Mouse (Mus musculus) cerebellum, adult 11 months (tissue): ENCODE measurements around the gene Gm20388.

ENCODE experiments used
- DNase-seq: peaks from one replicate; pipeline ENCODE4 v3.0.0; 2022

Gene Gm20388

DNA sequence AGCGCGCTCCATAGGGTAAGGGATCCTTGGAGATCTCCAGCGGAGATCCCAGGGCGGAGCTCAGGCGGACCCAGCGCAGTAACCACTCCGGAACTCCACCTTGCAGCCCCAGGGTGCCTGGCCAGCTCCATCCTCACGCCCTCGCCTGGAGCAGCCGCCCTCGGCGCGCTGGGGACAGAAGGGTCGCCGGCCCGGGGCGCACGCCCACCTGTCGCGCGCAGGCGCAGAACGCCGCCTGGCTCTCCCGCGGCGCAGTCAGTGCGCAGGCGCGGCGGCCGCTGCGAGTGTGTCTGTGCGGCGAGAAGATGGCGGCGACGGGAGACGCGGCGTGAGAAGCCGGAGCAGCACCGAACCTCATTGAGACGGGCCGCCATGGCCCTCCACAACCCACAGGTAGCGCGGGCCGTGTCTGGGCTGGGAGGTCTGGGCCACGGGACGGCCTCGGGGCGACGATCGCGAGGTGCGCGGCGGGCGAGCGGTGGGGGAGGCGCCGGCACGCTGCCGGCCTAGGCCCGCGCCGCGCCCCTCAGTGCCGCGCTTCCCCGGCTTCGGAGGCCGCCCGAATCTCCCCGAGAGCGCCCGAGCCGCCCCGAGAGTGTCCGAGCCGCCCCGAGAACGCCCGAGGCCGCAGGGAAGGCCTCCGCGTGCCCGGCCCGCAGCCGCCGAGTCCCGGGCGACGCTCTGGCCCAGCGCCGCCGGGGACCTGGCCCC, at the start of gene Gm20388:
Gene Gm20388 (plus strand): TSS at position 295 of the 711 bp plus-strand sequence.
- DNase-seq = peak; percentile 92

DNA sequence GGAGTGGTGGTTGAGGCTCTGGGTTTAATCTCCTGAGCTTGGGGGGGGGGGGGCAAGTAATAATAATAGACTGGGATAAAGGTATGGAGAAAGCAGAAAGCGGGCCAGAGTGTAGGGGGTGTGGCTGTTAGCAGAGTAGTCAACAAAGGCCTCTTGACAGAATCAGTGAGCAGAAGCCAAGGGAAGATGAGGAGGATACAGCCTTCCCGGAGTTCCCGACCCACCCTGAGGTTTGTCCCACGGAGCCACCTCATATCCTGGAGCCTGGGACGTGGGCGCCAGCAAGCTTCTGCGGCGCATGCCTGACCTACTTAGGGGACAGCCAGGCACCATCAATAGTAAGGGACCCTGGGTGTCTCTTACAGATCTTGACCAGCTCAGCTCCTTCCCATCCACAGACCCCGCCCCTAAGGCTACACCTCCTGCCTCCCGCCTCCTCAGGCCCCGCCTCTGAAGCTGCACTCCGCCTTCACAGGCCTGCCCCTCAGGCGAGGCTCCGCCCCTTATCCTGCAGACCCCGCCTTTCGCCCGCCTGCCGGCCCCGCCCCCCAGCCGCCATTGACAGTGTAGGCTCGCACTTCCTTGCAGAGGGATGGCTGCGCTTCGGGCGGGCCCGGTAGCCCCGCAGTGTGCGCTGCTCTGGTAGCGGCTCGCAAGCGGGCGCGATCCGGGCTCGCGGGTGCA, 48.8 kb upstream of the Gm20388 start, which contains the start of gene Klhl36:
Gene Klhl36 (plus strand): TSS at position 561 of the 684 bp plus-strand sequence.
- peak; percentile 97 for DNase-seq

DNA sequence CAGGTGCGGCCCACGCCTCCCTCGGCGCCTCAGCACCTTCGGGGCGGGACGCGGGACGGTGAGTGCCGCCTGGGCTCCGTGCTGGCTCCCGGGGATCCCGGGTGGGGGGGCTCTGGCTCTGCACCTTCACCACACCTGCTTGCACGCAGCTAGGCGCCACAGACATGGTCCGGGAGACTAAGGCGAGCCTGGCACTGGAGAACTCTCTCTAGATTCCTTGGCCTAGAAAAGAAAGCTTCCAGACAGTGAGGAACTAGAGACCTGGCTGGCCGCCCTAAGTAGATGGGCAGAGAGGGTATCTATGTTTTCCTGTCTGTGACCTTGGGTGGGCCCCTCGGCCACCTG, 48.3 kb upstream of the Gm20388 start:
- DNase-seq = no peak

DNA sequence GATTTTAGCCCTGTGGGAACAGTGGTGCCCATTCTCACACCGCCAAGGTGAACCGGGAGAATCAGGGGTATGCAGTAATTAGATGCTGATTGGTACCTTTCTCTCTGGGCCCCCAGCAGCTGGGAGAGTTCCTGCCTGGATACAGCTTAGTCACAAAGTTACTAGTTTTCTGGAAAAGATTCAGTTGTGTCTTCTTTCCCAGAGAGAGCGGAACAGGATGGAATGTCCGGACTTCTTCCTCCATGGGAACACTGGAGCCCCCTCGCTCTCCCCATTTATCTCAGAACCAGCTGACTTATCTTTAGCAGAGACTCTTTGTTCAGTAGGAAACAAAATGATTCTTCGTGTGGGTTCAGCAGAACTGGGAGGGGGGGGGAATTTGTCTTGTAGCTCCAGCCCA, 47.9 kb upstream of the Gm20388 start:
- DNase-seq = no peak

DNA sequence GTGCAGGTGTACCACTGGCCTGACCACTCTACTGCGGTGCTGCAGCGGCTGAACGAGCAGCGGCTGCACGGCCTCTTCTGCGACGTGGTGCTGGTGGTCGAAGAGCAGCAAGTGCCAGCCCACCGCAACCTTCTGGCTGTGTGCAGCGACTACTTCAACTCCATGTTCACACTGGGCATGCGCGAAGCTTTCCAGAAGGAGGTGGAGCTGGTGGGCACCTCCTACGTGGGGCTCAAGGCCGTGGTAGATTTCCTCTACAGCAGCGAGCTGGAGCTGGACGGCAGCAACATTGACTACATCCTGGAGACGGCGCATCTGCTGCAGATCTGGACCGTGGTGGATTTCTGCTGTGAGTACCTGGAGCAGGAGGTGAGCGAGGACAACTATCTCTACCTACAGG, 41.0 kb upstream of the Gm20388 start:
- no peak for DNase-seq

DNA sequence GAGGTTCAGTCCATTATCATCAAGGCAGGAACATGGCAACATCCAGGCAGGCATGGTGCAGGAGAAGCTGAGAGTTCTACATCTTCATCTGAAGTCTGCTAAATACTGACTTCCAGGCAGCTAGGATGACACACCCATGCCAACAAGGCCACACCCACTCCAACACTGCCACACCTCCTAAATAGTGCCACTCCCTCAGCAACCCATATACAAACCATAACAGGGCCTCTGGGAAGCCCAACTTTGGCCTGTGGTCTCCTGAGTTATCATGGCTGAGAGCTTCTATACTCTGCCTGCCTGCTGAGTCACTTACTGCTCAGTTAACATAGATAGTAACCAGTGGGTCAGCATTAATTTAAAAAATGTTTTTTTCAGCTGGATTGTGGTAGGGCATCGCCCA, 37.5 kb upstream of the Gm20388 start:
- no peak for DNase-seq

DNA sequence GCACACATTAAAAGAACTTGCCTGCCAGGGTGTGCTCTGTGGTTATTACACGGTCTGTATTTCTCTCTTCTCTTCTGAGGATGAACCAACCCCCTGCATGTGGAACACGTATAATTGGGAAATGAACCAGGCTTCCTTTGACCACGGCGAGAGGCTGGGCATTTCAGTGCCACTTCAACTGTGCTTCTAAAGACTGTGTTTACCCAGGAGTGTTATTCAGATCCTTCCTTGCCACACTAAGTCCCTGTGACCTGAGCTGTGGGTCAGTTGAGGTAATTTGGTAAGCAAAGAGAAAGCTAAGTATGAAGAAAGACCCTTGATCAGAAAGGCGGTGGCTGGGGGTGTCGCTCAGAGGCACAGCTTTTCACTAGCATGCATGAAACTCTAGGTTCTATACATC, 29.3 kb upstream of the Gm20388 start:
- DNase-seq = no peak

DNA sequence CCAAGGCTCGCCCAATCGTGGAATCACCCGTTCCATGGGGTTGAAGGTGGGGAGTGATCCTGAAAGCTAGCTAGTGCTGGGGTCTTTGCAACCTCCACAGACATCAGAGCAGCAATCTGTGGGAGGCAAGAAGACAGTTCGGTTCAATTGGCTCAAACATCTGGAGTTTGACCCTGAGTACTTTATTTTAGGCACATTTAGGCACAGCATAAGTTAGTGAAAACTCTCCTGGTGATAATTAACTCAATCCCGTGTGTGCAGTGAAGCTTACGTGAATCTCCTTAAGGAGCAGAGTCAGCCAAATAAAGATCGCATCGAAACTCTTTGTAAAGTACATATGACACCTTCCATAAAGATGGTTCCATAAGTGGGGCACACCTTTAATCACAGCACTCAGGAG, 28.7 kb upstream of the Gm20388 start:
- no peak for DNase-seq

DNA sequence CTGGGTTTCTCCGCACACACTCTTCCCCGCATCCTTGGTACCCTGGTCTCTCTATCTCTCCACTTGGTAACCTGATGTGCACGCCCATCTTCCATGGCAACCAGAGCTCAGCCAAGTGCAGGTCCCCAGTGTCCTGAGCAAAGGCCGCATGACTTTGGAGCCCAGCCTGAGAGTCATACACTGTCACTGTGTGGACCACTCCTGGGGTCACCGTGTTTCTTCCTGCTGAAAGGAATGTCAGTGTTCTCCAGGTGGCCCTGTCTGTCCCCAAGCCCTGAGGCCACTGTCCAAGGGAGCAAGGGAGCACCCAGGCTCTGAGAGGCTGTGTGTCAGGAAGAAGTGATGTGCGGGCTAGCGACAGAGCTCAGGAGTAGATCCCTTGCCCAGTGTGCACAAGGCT, 27.4 kb upstream of the Gm20388 start:
- DNase-seq = no peak

DNA sequence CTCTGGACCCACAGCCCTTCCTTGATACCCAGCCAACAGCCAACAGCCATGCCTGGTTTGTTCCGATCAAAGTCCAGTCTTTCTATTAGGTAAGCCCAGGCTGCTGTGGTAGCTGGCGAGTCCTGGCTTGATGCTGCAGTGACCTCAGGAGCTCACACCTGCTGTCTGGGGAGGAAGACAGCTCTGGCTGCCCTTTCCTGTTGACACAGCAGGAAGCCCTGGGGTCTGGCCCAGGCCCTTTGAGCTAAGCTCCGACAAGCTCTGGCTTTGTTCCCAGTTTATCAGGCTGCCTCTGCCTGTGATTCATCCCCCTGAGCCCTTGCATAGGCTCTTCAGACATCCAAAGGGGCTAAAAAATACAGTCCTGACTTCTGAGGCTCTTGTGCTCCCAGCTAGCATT, 25.0 kb upstream of the Gm20388 start:
- DNase-seq = peak; percentile 14

DNA sequence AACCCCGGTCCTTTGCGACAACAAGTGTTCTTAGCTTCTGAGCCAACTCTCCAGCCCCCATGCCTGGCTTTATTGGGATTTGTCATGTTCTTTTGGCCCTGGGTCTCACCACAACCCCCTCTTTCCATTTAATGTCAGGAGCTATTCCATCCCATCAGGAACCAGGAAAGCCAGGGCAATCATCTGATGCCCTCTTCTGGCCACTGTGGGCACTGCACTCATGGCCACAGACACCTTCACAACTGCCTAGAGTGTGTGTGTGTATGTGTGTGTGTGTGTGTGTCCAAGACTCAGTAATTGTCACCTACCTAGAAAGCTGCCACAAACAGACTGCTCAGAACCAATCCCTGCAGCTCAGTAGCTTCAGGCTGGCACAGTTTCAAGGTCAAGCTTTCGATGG, 23.5 kb upstream of the Gm20388 start:
- no peak for DNase-seq

DNA sequence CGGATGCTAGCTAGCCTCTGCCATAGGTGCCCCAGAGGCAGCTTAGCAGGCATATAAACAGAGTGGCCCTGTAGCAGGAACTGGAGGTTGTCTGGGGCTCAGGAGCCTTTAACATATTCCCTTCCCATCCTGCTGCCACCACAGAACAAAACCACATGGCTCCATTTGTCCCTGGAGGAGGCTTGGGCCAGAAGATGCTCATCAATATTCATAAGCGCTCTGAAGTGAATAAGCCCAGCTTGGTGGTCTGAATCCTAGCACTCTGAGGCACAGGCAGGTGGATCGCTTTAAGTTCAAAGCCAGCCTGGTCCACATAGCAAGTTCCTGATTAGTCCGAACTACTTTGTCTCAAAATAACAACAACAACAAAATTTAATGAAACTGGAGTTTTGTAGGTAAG, 22.6 kb upstream of the Gm20388 start:
- no peak for DNase-seq

DNA sequence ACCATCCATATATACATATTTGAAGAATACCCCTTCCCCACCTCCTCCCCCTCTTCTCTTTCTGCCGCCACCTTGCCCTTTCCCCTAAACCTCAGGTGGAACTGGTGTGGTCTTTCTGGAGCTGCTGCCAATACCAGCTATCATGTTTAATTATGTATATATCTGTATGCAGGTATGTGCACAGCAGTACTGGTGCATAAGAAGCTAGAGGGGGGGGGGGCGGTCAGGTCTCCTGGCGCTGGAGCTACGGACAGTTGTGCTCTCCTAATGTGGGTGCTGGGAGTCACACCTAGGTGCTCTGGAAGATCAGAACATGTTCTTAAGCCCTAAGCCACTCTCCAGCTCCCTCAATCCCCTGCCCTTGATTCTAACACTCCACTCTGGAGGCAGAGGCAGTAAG, 13.6 kb upstream of the Gm20388 start:
- no peak for DNase-seq

DNA sequence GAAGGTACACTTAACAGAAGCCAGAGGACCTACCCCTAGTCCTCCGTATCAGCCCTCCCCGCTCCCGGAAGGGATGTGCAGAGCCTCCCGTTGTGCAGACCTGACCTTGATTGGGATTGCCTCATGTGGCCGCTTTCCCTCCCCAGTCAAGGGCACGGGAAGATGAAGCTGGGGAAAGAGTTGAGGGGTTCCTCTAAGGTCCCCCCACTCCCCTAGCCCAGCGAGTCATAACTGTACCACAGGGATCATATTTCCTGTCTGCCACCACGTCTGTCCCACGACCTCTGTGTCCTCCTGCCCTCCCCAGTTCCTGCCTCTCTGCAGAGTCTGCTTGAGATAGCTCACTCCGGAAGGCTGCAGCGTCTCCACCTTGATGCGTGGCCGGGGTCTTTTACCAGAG, 12.7 kb upstream of the Gm20388 start:
- DNase-seq = no peak

DNA sequence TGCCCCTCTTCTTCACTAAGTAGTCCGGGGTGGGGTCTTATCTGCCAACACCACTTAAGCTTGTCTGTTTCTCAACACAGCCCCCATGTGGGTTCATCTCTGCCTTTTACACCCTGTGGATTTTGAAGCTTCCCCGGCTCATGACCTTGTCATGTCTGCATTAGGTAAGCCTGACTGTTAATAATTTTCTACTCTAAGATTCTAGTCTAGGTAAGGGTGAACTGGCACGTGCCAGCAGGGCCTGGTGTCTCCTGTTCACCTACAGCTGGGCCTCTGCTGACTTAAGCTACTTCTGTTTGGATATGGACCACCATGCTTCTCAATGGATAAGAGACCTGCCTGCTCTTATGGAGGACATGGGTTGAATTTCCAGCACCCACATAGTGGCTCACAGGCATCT, 9.3 kb upstream of the Gm20388 start:
- DNase-seq = no peak

DNA sequence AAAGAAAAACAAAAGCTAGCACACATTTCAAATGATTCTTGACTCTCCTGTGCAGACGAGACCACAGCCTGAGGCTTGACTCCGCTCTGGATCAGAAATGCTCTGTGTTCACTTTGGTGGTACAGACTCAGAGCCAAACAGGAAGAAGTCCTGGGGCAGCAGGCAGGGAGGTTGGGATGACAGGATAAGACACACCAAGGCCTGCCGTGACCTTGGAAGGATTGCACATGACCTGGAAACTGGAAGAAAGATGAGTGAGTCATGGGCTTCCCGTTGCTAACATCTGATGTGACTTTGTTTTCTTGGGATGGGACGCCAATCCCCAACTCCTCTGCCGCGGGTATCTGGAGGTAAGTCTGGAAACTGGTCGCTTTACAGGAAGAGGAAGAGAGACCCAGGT, 8.7 kb upstream of the Gm20388 start:
- DNase-seq = no peak

DNA sequence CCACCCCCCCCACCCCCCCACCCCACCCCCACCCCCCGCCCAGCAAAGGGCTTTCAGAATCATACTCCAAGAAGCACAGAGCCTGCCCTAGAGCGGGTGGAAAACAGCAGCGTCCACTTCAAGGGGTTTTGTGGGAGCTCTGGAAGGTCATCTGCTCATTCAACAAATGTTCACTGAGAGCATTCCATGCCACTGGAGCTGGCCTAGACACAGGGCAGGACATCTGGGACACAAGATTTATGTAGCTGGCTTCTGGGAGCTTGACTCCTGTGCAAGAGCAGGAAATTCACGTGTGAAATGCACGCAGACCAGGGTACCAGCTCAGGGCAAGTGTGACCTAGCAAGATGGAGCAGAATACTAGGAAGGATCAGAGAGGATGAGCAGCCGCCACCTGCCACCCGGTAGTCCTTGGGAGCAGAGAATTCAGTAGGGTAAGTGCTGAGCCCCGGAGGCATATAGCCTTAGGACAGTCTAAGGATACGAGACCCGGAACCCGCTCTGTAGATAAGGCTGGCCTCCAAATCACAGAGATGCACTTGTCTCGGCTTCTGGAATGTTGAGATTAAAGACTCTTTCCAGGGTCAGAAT, 6.2 kb upstream of the Gm20388 start:
- DNase-seq = no peak

DNA sequence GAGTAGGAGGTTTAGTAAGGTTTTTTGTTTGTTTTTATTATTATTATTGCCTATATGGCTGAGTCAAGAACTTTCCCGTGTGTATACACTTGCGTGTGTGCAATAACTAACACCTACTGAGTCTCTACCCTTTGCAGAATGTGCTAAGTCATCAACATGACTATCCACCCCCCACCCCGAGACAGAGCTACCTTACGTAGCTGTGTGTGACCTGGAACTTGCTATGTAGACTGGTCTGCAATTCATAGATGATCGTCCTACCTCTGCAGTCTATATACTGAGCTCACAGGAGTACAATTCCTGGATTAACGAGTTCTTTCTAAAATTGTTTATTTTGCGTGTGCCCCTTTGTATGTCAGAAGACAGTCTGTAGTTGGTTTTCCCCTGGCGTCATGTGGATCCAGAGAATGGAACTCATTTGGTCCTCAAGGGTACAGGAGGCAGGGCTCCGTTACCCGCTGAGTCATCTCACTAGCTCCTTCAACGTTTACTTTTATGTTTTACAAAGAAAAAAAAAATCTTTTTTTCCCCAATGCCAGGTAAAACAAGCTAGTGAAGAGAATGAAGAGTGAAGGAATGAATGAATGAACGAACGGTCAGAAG, 596 bp upstream of the Gm20388 start, which contains the start of gene Usp10:
Gene Usp10 (plus strand): TSS at position 417 of the 603 bp plus-strand sequence.
- no peak for DNase-seq

DNA sequence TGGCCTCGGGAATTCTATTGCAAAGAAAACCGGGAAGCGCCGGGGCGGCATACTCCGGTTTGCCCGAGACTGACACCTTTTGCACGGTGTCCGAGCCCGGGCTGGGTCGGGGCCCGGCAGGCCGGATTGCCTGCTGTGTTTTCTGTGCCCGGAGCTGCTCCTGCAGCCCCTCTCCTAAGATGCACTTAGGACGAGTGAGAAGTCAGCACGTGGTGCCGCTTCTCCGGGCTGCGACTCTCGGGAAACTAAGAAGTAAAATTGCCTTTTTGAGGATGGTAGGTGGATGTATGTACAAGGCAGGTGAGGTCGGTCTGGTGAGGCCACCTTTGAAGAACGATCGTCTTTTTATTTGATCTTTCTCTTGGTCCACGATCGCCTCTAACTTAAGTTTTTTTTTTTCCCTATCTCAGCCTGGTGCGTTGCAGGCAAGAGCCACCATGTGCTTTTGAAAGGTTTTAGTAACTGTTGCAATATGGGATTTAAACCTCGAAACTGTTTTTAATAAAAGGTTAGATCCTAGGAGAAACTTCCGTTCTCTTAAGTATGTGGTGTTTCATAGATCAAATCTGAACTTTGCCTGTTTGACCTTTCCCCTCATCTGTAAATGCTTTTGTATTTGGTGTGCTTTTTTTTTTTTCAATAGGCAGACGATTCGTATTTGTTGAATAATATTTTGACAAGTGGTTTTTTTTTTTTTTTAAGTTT, 769 bp downstream of the Gm20388 start:
- DNase-seq = no peak

DNA sequence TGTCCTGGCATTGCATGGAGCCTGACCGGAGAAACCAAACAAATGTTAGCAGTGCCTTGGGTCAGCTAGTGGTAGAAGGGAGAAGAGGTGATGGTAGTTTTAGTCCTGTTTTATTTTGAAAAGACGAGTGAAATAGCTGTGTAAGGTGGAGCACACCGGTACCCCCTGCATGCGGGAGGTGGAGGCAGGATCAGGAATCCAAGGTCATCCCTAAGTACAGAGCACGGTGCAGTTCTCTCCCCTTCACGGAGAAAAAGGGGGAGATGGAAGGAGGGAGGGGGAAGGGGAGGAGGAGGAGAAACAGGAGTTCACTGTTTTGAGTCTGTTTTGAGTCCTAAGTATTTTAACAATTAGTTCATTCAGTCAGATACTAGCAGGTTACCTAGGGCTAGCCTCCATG, 2.0 kb downstream of the Gm20388 start:
- DNase-seq = no peak

DNA sequence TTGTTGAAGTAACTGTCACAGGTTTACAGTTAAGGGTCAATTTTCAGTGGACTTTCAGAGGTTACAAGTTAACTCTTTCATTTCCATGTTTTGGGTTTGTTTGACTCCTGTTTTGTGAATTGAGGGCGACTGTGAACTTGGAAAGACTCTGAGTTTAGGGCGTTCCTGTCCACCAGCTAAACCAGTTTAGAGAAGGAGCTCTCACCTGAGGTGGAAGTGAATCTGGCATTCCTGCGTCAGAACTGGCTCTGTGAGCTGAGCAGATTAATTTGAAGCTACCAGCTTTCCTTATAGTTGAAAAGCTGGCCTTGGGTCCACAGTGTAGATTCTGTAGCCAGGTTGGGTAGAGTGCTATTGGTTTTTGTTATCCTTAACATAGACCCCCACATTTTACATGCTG, 2.5 kb downstream of the Gm20388 start:
- no peak for DNase-seq

DNA sequence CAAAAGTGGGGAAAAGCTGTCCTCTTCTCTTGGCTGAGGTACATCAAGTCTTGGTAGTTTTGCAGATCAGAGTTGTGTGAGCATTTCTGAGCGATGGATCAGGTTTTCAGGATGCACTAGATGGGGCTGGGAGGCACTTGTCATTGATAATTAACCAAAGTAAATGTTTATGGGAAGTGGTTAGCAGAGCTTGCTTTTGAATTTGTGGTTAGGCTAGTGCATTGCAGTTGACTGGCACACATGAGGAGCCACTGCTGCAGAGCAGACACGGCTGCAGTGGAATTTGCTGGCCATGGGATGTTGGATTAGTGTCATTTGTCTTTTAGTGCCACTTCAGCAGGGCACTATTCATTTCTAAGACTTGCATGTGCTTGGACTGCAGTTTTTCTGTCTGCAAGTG, 3.5 kb downstream of the Gm20388 start:
- no peak for DNase-seq

DNA sequence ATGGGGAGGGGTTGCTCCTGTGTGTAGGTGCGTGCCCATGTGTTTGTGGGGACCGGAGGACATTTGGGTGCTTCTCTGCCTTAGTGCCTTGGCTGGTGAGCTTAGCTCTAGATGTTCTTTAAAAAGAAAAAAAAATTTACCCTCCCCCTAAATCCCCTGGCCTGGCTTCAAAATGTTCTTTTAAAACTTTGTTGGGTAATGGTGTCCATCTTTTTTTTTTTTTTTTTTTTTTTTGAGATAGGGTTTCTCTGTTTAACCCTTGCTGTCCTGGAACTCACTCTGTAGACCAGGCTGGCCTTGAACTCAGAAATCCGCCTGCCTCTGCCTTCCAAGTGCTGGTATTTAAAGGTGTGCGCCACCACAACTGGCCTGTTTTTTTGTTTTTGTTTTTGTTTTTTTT, 4.7 kb downstream of the Gm20388 start:
- DNase-seq = no peak
